Mouse (Mus musculus) midbrain, embryonic 16.5 days (tissue): ENCODE results near the gene Serf2. TPM values are rescaled to one million over a fixed set of nuclear protein-coding genes. Genes with fewer than 3 reads are reported as not detected.
A peak's percentile ranks its signal among the peaks of the same experiment; 100 is the strongest.

ENCODE experiments used
- ATAC-seq: fragments of 200-750 bp; cut with Nextera tagmentation; 2 replicates; pipeline ENCODE4 v1.8.0; 2017; ENCODE audit warnings: moderate TSS enrichment
- H3K27ac ChIP-seq: fragments of 300-500 bp; sonication (generic); 2 replicates; pipeline ENCODE4 v1.5.1; 2014; ENCODE audit warnings: mild to moderate bottlenecking, low read length, mixed read lengths
- H3K27me3 ChIP-seq: fragments of 300-500 bp; sonication (generic); 2 replicates; pipeline ENCODE4 v1.6.1; 2014; ENCODE audit warnings: low read depth, low read length, mixed read lengths; ENCODE audit not compliant: control insufficient read depth, insufficient read depth
- H3K36me3 ChIP-seq: fragments of 300-500 bp; sonication (generic); 2 replicates; pipeline ENCODE4 v1.6.1; 2014; ENCODE audit warnings: mild to moderate bottlenecking, low read length, moderate library complexity, mixed read lengths; ENCODE audit not compliant: control insufficient read depth, insufficient read depth
- H3K4me1 ChIP-seq: fragments of 300-500 bp; sonication (generic); 2 replicates; pipeline ENCODE4 v1.6.1; 2014; ENCODE audit warnings: mild to moderate bottlenecking, low read length, mixed read lengths; ENCODE audit not compliant: control insufficient read depth, insufficient read depth
- H3K4me2 ChIP-seq: fragments of 300-500 bp; sonication (generic); 2 replicates; pipeline ENCODE4 v1.6.1; 2014; ENCODE audit warnings: mild to moderate bottlenecking, low read length, mixed read lengths
- H3K4me3 ChIP-seq: fragments of 300-500 bp; sonication (generic); 2 replicates; pipeline ENCODE4 v1.5.1; 2014; ENCODE audit warnings: low read depth, mild to moderate bottlenecking, low read length, moderate library complexity, mixed read lengths
- H3K9ac ChIP-seq: fragments of 300-500 bp; sonication (generic); 2 replicates; pipeline ENCODE4 v1.6.1; 2014; ENCODE audit warnings: low read depth, low read length, mixed read lengths
- H3K9me3 ChIP-seq: fragments of 300-500 bp; sonication (generic); replicated peaks from 2 replicates; pipeline ENCODE4 v1.6.1; 2014; ENCODE audit warnings: mild to moderate bottlenecking, low read length, mixed read lengths; ENCODE audit not compliant: control insufficient read depth, poor library complexity, severe bottlenecking
- WGBS: fragments of 180-500 bp; shearing (Covaris S2); extraction: QIAGEN DNeasy Blood & Tissue Kit; methylation state at CpG from one replicate; pipeline ENCODE4 v1.1.7; 2014; 5-methylcytosine and 5-hydroxymethylcytosine counted together
- microRNA-seq: library from miRNA; unstranded; fragments of <30 nt; microRNA quantifications from one replicate; pipeline ENCODE4, GENCODE M21; 2017
- polyA plus RNA-seq: library from polyadenylated mRNA; unstranded; fragments of >200 nt; fragmentation: Nextera tagmentation; extraction: Ambion mirVana; gene quantifications from 2 replicates; pipeline ENCODE4 v1.2.1, GENCODE M21; 2015

Serf2 gene
- polyA plus RNA-seq, 1 experiment from 2014 or later = 247 TPM

DNA sequence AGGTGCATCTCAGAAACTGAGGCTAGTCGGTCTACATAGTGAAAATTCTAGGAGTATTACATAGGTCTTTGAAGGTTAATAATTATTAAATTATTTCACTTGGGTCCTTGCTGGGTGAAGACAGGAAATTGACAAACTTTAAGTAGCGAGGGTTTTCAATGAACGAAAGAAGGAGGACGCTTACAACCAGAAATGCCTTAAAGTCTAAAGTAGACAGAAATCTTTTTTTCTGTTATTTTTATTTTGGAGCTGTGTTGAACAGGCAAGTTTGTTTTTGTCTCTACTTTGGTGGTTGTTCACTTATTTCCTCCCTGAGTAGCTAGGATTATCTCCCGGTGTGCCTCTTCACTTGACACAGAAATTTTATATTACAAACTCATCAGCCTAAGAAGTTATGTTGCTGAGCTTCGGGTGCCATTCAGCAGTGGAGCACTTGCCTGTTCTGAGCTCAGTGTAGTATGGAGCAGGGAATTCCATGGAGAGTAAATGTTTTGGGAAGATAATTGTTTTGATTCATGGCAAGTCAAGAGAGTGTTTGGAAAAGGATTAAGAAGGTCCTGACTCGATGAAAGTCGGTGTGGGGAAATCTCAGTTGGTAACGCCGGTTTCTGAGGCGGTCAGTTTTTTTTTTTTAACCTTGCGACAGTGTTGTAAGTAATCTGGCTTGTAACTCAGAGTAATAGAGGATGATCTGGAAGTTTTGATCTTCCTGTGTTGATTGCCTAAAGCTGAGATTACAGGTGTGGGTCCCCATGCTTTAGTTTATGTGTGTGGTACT, 58.4 kb downstream of the Serf2 start:
- no peak overlapping the region for H3K27ac ChIP-seq
- H3K36me3 ChIP-seq = peaks cover 4% of the 10 kb centered on the region; the same call in 1 of the 2 replicates
- peak overlapping the region; percentile 59 for H3K4me2 ChIP-seq
- H3K27me3 ChIP-seq = no peaks in the 10 kb centered on the region
- peaks cover 9% of the 10 kb centered on the region for H3K4me1 ChIP-seq
- H3K4me3 ChIP-seq = peak overlapping the region; percentile 60
- WGBS = 12% methylated on average over 12 of the region's 12 CpGs
- ATAC-seq = no peak
- H3K9ac ChIP-seq = no peak overlapping the region
- H3K9me3 ChIP-seq = no peaks in the 10 kb centered on the region

Small RNAs within 50 kb of the gene (microRNA-seq; reads per million reads assigned to microRNA genes)
- gene Gm22953 = not detected

Other genes with a start within 250 kb of the Serf2 start
- 170 and 193 TPM in 2 replicates for gene Trp53bp1, start 177.8 kb upstream of the Serf2 start, polyA plus RNA-seq
- 17.0 and 20.1 TPM in 2 replicates for gene Map1a, start 159.6 kb upstream of the Serf2 start, polyA plus RNA-seq
- 23.3 and 24.5 TPM in 2 replicates for gene Ppip5k1, start 93.8 kb upstream of the Serf2 start, polyA plus RNA-seq
- 79.9 and 108 TPM in 2 replicates for gene Ckmt1, start 91.5 kb upstream of the Serf2 start, polyA plus RNA-seq
- gene Strc, start 62.0 kb upstream of the Serf2 start, polyA plus RNA-seq = 0.03 and 0.04 TPM in 2 replicates
- 377 and 397 TPM in 2 replicates for gene Pdia3, start 35.4 kb upstream of the Serf2 start, polyA plus RNA-seq
- gene Catsper2, start 35.4 kb upstream of the Serf2 start, polyA plus RNA-seq = 4.1 and 6.0 TPM in 2 replicates
- gene Ell3, start 4.9 kb upstream of the Serf2 start, polyA plus RNA-seq = 2.9 and 3.5 TPM in 2 replicates
- gene Hypk, start 4.1 kb downstream of the Serf2 start, polyA plus RNA-seq = 103 and 110 TPM in 2 replicates
- gene Serinc4, start 7.6 kb downstream of the Serf2 start, polyA plus RNA-seq = 1.6 and 1.7 TPM in 2 replicates
- 75.4 and 80.1 TPM in 2 replicates for gene Mfap1b, start 24.9 kb downstream of the Serf2 start, polyA plus RNA-seq
- 29.7 and 32.2 TPM in 2 replicates for gene Mfap1a, start 57.5 kb downstream of the Serf2 start, polyA plus RNA-seq
- gene Wdr76, start 57.5 kb downstream of the Serf2 start, polyA plus RNA-seq = 3.2 and 4.1 TPM in 2 replicates